Mouse (Mus musculus) neutrophil, adult 65 days (primary cell): Measurements from ENCODE around the gene 3830403N18Rik. TPM values are rescaled to one million over a fixed set of nuclear protein-coding genes. Genes with fewer than 3 reads are reported as not detected.

ENCODE experiments used
- total RNA-seq: library from RNA; stranded (reverse); gene quantifications from 2 replicates; pipeline ENCODE4 v1.2.4, GENCODE M21; 2023

3830403N18Rik gene
- 0.63 TPM in 1 of 2 replicates, not detected in the other for total RNA-seq

DNA sequence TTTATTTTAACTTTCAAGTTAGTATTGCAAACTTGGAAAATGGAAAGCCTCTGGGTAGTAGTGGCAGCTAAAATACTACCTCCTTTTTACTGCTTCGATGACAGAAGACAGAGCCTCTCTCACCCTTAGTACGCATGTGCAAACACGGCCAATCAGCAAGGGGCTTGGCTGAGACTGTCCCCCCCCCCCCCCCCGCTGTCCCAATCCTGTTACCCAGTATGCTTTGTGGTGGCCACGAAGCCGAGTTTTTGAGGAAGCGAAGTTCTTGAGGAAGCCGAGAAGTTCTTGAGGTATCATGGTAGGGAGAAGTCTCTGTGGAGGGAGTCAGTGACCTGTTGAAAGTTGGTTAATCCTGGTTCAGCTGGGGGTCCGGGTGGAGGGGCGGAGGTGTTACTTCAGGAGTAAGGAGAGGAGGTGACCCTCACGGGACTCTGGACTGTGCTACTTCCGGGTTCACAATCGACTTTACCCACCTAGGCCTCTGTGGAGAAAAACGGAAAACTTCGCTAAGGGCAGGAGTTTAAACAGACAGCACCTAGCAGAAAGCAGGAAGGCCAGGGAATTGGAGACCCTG is at the start of gene 3830403N18Rik:
3830403N18Rik (plus strand) TSS at position 237 of the 574 bp plus-strand sequence.

Other genes with a start within 250 kb of the 3830403N18Rik start
- not detected in 2 replicates for gene Gm773, start 76.3 kb downstream of the 3830403N18Rik start, total RNA-seq
- gene Zfp449, start 209.8 kb downstream of the 3830403N18Rik start, total RNA-seq: 0.51 TPM in 1 of 2 replicates, not detected in the other
- 0.19 TPM in 1 of 2 replicates, not detected in the other for gene Smim10l2a, start 238.0 kb downstream of the 3830403N18Rik start, total RNA-seq